Mouse (Mus musculus) ES-E14 (cell line): ENCODE data around the gene Hist1h3g.

ENCODE experiments used
- ZC3H11A ChIP-seq: IDR thresholded peaks from 2 replicates; pipeline ENCODE4 v1.6.1; 2012; ENCODE audit warnings: low read depth, mild to moderate bottlenecking, inconsistent platforms, low read length, borderline replicate concordance
- ZNF384 ChIP-seq: IDR thresholded peaks from 2 replicates; pipeline ENCODE4 v1.6.1; 2012; ENCODE audit warnings: low read depth, low read length, inconsistent platforms

DNA sequence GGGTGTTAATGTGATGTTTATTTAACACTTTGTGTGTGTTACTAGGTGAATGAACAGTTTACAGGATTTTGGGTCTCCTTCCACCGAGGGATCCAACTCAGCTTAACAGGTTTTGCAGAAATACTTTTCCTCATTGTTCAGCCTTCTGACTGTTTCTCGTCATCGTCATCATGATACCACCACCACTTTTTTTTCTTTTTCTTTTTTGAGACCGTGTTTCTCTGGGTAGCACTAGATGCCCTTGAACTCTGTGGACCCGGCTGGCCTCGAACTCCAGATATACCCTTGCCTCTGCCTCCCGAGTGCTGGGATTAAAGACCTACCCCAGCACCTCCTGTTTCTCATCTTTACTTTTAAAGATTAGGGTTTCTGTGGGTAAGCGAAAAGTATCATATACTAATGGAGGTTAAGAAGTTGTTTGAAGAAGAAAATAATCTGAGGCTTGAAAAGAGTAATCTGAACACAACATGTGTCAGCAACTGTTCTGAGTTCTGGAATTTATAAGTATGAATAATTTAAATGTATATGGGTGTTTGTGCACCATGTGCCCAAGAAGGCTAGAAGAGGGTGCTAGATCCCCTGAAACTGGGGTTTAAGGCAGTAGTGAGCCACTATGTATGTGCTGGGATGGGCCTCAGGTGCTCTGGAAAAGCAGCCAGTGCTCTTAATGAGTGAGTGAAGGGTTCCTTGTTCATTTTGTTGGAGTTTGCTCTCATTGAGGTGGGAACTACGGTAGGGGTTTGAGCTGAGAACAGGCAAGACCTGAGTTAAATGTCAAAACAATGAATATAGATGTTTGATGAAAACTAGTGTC lies 2.8 kb upstream of the Hist1h3g start:
- TF ChIP-seq ZNF384: no peak
- TF ChIP-seq ZC3H11A: no peak
